Mouse (Mus musculus): ENCODE measurements around the gene Sod2.
"Not testable (repeated sequence)": the region's sequence is repeated elsewhere in the genome, so short reads cannot be mapped to it uniquely, and the experiment has no call there.

Gene Sod2

DNA sequence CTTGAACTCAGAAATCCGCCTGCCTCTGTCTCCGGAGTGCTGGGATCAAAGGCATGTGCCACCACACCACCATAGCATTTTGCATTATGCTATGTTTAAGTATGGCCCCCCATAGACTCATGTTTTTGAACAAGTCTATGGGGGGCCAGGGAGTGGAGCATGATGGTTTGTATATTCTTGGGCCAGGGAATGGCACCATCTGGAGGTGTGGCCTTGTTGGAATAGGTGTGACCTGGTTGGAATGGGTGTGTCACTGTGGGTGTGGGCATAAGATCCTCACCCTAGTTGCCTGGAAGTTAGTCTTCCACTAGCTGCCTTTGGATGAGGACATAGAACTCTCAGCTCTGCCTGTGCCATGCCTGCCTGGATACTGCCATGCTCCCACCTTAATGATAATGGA lies at the start of gene Sod2:
Gene Sod2 (plus strand): TSS at position 301 of the 400 bp plus-strand sequence.
- in situ Hi-C loops (cut with MseI, MboI) = loop anchor here in 1 of 2 experiments (25.0 kb wide), 1 partner anchor 906 kb away; no protein-coding TSS in a partner anchor

DNA sequence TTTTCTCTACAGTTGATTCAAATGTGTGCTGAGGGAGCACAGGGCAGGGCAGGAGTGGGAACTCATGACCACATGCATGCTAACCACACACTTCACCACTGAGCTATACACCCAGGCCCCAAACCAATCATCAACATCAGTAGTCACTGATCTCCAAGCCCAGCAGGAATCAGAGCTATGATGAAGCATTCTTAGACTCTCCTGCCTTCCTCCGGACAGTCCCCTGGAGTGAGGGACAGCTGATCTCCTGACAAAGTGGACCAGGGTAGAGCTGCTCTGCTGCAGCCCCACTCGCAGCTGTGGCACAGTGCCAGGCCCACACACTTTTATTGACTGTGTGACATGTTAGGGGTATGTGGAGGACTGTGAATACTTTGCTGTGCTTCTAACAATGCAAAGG lies 47.3 kb upstream of the Sod2 start:
- in situ Hi-C loops (cut with MseI, MboI) = not testable (repeated sequence)

DNA sequence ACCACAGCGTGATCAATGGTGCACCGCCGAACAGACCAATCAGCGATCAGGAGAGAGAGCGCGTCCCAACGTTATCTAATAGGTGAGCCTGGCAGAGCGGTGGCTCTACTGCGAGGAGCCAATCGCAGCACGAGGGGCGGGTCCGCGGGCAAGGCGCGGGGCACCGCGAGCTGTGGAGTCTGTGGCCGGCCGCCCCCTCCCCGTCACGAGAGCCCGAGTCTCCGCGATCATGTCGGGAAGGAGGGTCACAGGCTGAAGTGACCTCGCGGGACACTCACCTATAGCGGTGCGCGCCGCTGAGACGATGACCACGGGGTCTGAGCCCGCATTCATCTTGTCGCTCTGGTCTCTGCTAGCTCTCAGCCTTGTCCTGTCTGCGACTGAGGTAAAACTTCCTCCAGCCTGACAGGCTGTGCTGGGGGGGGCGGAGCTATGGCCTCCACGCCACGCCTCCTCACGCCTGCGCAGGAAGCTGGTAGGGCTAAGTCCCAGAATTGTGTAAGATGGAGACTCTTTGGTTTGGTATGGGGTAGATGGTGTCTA lies 46.2 kb upstream of the Sod2 start, which contains the start of gene Acat2:
Gene Acat2 (minus strand): TSS at position 417 of the 543 bp plus-strand sequence.
- in situ Hi-C loops (cut with MseI, MboI) = no loop called here

DNA sequence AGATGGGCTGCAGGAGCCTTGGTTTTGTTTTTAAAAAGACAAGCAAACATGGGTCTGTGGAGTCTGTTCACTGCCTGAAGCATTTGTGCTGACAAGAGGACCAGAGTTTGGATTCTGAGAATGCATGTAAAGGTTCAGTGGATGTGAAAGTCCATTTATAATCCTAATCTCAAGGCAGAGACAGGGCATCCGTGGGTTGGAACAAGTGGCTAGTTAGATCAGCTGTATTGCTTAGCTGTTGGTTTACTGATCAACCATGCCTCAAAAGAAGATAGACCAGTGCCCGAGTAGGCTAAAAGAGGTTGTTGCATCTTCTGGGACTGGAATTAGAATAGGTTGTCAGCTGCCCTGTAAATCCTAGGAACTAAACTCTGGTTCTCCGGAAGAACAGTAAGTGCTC lies 43.2 kb upstream of the Sod2 start:
- in situ Hi-C loops (cut with MseI, MboI) = no loop called here

DNA sequence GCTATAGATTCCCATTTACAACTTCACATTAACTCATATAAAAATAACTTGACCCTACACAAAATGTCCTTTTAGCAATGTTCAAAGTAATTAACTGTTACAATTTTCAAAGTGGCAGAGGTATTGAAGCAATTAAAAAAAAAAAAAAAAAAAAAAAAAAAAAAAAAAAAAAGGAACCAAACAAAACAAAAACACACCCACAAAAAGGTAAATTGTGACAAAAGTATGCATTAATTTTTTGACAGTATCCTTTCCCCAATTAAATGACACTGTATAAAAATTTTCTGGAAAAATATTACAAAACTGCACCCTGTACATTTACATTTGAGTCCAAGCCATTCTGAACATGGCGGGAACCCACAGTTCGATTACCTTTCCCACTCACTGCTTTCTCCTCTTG lies 39.5 kb upstream of the Sod2 start:
- in situ Hi-C loops (cut with MseI, MboI) = no loop called here

DNA sequence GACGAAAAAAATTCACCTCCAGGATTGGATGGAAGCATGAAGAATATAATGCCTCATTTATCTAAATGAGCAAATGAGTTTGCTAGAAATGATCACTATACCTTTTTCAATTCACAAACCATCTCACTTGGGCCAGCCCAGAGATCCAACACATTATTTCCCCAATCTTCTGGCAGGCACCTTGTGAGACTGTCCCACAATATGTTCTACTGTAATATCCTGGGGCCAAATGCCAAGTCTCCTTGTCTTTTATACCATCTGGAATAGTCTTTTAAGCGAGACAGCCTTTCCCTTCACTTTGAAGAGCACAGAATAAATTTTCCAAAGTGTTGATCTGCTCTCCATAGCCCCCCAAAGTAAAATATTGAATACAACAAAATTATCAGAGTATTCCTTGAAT lies 32.8 kb upstream of the Sod2 start:
- in situ Hi-C loops (cut with MseI, MboI) = no loop called here

DNA sequence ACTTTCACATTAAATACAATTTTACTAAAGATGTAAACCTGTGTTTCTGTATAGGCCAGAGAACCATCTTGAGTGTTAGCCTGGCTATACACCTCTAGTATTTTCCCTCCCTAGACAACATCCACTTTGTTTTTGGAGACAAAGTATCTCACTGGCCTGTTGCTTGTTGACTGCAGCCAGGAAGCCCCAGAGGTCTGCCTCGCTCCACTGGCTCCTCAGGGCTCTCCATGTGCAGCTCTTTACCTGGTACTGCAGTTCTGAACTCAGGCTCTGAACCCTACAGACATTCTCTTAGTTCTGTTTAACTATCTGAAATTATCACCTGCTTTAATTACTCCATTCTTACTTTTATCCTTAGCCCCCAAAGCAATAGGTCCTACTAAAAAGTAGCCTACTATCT lies 28.1 kb upstream of the Sod2 start:
- in situ Hi-C loops (cut with MseI, MboI) = no loop called here

DNA sequence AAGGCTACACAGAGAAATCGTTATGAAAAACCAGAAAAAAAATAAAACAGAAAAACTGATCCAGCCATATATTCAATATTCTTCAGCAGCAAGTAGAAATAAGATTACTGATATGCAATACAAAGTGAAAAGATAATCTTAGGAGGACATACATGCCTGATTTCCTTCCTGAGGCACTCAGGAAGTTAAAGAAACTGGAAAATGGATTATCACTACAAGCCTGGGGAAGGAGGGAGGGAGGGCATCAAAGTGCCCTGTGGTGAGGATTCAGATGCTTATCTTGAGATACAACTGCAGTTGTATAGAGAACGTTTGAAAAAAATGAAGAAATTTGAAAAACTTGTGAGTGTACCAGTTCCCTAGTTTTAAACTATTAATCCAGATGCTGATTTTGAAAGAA lies 22.7 kb upstream of the Sod2 start:
- in situ Hi-C loops (cut with MseI, MboI) = no loop called here

DNA sequence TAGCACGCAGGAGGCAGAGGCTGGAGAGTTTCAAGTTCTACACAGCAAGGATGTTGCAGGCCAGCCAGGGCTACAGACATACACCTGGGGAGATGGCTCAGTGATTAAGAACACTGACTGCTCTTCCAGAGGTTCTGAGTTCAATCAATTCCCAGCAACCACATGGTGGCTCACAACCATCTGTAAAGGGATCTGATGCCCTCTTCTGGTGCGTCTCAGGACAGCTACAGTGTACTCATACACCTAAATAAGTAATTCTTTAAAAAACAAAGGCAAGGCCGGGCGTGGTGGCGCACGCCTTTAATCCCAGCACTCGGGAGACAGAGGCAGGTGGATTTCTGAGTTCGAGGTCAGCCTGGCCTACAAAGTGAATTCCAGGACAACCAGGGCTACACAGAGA lies 18.6 kb upstream of the Sod2 start:
- in situ Hi-C loops (cut with MseI, MboI) = not testable (repeated sequence)

DNA sequence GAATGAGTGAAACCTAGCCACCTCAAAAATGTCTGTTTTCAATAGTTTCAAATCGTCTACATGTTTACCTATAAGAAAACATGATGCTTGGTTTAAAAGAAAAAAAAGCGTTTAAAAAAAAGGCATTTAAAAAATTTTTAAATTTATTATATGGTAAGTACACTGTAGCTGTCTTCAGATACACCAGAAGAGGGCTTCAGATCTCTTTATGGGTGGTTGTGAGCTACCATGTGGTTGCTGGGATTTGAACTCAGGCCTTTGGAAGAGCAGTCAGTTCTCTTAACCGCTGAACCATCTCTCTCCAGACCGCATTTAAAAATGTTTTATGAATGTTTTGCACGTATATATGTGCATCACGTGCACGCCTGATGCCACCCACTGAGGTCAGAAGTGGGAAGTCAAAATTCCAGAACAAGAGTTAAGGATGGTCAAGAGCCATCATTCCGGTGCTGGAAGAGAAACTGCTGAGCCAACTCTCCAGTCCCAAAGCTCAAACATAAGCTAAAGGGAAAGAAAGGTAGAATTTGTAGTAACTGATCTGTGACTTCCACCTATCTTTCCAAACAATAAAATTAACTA lies 16.0 kb upstream of the Sod2 start:
- in situ Hi-C loops (cut with MseI, MboI) = no loop called here

DNA sequence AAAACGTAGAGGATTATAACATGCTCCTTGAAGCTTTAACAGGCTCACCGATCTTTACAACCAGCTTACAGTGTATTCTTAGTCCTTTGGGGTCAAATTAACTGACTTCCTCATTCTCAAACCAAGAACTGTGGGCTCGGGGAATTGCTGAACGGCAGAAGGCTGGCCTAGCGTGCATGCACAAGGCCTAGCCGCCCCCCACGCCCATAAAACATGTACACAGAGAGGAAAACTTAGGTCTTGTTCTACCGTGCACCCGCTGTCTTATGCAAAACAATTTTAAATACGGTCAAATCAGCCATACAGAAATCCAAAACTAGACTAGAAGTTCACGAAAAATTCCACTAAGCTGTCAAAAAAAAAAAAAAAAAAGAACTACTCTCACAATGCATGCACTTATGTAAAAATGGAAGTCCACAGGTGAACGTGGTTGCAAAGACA lies 15.4 kb upstream of the Sod2 start:
- in situ Hi-C loops (cut with MseI, MboI) = no loop called here

DNA sequence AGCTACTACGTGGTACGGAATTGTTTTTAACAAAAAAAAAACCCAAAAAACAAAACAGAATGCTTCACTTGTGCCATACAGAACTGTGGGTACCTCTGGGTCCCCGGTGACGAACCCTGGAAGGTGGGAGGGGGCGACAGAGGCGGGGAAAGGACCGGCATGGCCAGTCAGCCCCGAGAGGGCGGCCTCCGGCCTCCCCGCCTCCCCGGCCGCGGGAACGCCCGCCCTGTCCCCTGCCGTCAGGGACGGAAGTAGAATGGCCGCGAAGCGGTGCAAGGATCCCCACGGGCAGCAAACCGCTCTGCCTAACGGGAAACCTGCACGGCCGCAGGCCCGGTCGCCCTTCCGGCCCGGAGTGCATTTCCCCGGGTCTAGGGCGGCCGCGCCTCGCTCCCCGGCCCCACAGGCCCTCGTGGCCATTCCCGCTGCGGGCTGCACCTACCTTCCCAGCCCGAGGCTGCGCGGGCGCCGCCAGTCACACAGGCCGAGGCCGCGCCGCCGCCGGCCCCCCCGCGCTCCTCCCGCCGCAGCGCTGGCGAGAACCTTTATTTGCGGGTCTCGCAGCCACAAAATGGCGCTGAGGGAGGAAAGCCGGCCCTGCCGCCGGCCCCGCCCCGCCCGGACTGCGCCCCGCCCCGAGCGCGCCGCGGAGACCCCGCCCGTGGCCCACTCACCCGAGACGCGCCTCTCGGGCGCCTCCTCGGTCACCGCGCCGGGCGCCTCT lies 14.8 kb upstream of the Sod2 start:
- in situ Hi-C loops (cut with MseI, MboI) = no loop called here

DNA sequence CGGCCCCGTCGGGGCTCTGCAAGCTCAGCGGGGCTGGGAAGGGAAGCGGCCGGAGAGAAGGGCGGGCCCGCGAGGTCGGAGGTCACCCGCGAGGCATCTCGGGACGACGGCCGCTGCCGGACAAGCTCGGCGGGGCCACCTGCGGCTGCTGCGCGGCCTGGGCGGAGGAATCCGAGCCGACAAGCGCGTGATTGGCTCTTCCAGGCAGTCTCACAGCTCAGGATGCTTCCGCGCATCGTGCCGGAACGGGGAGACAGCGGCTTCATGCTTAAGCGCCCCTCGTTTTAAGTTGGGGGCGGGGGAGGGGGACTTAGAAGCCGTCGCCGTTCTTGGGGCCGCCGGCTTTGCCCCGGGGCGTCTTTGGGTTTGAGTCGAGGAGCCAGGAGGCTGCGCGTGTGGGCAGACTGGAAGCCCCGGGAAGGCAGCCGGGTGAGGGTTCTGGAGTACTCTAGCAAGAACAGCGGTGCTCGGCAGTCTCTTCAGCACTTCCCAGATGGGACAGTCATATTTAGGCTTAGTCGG lies 14.1 kb upstream of the Sod2 start:
- in situ Hi-C loops (cut with MseI, MboI) = no loop called here

DNA sequence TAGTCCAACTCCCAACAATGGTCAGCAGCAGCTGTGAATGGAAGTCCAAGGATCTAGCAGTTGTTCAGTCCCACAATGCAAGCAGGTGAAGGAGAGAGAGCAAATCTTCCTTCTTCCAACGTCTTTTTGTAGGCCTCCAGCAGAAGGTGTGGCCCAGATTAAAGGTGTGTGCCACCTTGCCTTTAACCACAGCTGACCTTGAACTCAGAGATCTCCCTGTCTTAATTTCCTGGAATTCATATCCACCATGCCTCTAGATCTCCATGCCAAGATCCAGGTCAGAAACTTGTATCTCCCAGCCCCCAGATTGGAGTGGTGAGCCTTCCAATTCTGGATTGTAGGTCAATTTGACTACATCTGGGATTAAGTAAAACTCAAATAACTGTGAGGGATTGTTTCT lies 12.6 kb upstream of the Sod2 start, which contains the start of gene Wtap:
Gene Wtap (minus strand): TSS at position 101 of the 400 bp plus-strand sequence.
- in situ Hi-C loops (cut with MseI, MboI) = no loop called here

DNA sequence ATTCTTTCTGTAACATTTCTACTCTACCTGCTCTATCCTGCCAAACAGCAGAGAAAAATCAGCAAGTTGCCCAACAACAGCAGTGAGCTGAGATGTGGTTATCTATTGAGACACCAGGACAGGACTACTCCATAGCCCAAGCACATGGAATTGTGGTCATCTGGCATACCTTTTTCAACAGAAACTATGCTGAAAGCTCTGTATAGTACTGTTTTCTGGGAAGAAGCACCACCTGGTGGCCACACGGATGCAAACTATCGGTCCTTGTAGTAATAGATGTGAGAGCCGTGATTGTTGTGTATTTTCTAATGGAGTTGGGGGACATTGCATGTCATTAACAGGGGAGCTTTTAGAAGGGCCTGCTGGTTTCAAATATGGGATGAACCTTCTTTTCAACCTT lies 10.3 kb upstream of the Sod2 start:
- in situ Hi-C loops (cut with MseI, MboI) = no loop called here

DNA sequence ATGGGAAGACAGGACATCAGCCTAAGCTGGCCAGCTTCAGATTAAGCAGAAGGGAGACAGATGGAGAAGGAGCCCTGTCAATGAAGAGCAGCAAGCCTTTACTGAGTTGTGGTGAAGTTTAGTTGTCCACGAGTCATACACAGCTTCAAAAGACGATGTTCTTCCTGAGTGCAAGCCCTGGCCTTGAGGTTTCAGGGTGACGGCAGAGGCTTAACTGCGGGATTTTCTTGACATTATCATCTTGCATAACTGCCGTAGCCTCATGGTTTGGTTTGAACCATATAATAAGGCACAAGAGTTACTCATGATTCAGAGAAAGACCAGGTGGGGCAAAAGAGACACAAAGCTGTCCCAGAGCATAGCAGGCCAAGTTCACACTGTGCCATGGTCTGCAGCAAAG lies 8.8 kb upstream of the Sod2 start:
- in situ Hi-C loops (cut with MseI, MboI) = no loop called here

DNA sequence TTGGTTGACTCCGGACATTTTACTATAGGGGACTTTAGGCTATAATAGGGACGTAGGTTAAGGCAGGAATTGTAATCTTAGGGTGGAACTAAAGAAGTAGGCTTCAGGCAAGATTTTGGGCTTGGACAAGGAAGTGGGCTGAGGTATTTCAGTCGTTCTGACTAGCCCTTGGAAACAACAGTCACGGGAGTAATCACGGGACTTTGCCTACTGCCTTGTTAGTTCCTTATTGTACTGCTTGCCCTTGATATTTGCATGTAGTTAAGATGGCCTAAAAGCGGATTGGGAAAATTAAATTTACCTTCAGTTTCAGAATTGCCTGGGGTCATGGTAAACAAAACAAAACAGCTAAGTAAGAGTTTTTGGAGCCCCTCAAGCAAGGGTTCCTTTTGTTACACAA lies 7.6 kb upstream of the Sod2 start:
- in situ Hi-C loops (cut with MseI, MboI) = no loop called here

DNA sequence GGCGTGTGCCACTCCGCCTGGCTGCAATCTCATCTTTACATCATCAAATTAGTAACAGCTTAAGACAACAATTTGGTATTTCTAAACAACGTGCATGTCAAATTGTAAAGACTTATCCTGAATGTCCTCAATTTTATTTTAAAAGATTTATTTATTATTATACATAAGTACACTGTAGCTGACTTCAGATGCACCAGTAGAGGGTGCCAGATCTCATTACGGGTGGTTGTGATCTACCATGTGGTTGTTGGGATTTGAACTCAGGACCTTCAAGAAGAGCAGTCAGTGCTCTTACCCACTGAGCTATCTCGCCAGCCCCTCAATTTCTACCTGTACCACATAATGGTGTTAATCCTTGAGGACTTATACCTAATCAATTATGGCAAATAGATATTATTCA lies 4.4 kb upstream of the Sod2 start:
- in situ Hi-C loops (cut with MseI, MboI) = loop anchor here in 1 of 2 experiments (25.0 kb wide), 1 partner anchor 910 kb away; no protein-coding TSS in a partner anchor

DNA sequence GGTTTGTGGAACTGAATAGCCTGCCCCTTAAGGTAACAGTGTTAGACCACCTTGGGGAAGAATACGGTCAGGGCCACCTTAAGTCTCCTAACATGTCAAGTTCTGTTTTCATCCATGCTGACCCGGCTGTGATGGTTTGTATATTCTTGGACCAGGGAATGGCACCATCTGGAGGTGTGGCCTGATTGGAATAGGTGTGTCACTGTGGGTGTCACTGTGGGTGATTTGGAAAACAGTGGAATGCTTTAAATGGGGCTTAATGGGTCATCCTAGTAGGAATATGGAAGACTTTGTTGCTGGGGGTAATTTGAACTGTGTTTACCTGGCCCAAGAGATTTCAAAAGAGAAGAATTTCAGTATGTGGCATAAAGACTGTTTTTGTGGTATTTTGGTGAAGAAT lies 2.2 kb upstream of the Sod2 start:
- in situ Hi-C loops (cut with MseI, MboI) = loop anchor here in 1 of 2 experiments (25.0 kb wide), 1 partner anchor 908 kb away; no protein-coding TSS in a partner anchor

DNA sequence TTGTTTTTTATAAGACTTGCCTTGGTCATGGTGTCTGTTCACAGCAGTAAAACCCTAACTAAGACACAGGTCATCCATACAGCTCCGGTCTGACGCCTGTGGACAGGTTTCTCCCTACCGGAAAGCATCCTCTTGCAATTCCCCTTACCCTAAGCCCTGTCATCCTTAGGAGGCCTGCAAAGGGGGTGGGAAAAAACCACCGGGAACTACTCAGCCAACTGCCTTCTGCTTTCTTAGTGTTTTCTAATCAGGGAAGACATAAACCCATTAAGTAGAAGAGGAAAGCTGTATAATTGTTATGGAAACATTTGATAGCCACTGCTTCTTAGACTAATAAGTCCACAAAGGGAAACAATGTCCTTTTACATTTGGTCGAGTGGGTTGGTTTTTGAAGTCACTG lies 338 bp downstream of the Sod2 start:
- in situ Hi-C loops (cut with MseI, MboI) = loop anchor here in 1 of 2 experiments (25.0 kb wide), 1 partner anchor 905 kb away; no protein-coding TSS in a partner anchor

DNA sequence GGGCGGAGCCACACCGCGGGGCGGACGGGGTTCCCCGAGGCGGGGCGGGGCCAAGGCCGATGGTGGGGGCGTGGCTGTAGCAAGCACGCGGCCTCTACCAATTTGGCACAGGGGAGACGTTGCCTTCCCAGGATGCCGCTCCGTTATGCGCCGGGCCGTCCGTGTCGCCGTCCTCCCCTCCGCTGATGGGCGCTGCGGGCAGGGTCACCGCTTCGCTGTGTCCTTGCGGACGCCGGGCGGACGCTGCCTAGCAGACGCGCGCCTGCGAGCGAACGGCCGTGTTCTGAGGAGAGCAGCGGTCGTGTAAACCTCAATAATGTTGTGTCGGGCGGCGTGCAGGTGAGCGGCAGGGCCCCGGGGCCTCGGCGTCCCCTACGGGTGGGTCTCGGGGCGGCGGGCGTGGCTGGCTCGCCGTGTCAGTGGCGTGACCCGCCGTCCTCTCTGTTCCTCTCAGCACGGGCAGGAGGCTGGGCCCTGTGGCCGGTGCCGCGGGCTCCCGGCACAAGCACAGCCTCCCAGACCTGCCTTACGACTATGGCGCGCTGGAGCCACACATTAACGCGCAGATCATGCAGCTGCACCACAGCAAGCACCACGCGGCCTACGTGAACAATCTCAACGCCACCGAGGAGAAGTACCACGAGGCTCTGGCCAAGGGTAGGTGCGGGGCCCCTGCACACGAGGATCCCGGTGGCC lies 1.2 kb downstream of the Sod2 start:
- in situ Hi-C loops (cut with MseI, MboI) = loop anchor here in 1 of 2 experiments (25.0 kb wide), 1 partner anchor 904 kb away; no protein-coding TSS in a partner anchor

DNA sequence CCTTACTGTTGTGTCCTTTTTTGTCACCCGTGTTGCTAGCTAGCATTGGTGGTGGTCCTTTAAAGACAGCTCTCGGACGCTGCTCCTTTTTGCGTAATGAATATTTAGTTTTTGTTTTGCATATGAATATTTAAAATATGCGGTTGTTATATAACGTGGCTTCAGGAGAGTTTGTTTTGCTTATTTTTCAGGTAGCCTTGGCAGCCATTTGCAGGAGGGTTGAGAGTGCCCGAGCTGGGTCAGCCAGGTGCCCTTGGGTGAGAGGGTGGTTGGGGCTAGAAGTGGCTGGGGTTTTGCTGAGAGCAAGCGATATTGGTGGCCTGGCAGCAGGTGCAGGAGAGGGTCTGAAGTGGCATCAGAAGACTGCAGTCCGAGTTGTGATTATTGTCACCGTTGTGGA lies 1.9 kb downstream of the Sod2 start:
- in situ Hi-C loops (cut with MseI, MboI) = loop anchor here in 1 of 2 experiments (25.0 kb wide), 1 partner anchor 904 kb away; no protein-coding TSS in a partner anchor

Measured in mouse trophoblast stem cell (cell line).